Mouse (Mus musculus): Measurements from ENCODE around the gene Cyp4a31. TPM values are rescaled to one million over a fixed set of nuclear protein-coding genes. Genes with fewer than 3 reads are reported as not detected.
"Not testable (repeated sequence)": the region's sequence is repeated elsewhere in the genome, so short reads cannot be mapped to it uniquely, and the experiment has no call there.

Cyp4a31 gene
- polyA plus RNA-seq, 1 experiment, result not detected

GRCm38 (mm10) chr4:115575255-115575654 lies 11.8 kb downstream of the Cyp4a31 start:
- Histone ChIP-seq H3K79me3 (ENCODE audit: low read depth) (no peaks in the 10 kb centered on the region), H3K79me2 (ENCODE audit: control insufficient read depth, insufficient read depth) (no peaks in the 10 kb centered on the region), H3K4me3 (ENCODE audit: insufficient read depth, poor library complexity, severe bottlenecking) (no peak overlapping the region), H3K27me3 (ENCODE audit: control insufficient read depth, insufficient read depth, insufficient read length) (no peaks in the 10 kb centered on the region), H3ac (ENCODE audit: control insufficient read depth, insufficient read length, low read depth) (no peak overlapping the region), H3K36me3 (ENCODE audit: control insufficient read depth, insufficient read depth) (no peaks in the 10 kb centered on the region)
- no peak for TF ChIP-seq MAX (IDR thresholded peaks at IDR 0.05)
- no peak for TF ChIP-seq MYOG (IDR thresholded peaks at IDR 0.05; ENCODE audit: control insufficient read depth, extremely low read depth, insufficient read length)
- TF ChIP-seq FOSL1 (IDR thresholded peaks at IDR 0.05; ENCODE audit: insufficient read depth, low read length, poor library complexity, severe bottlenecking), result no peak
- no peak for TF ChIP-seq MYOD1 (IDR thresholded peaks at IDR 0.05; ENCODE audit: control insufficient read depth, insufficient read length, low read depth)
- no peak for TF ChIP-seq CEBPB (IDR thresholded peaks at IDR 0.05; ENCODE audit: low read depth)
- TF ChIP-seq USF1 (IDR thresholded peaks at IDR 0.05; ENCODE audit: low read depth), result no peak
- no peak for TF ChIP-seq CTCF (IDR thresholded peaks at IDR 0.05; ENCODE audit: control insufficient read depth, insufficient read depth, insufficient read length)

GRCm38 (mm10) chr4:115575776-115576175 lies 12.3 kb downstream of the Cyp4a31 start:
- no peaks in the 10 kb centered on the region for H3K36me3 ChIP-seq (ENCODE audit: control insufficient read depth, insufficient read depth)
- H3K79me2 ChIP-seq (ENCODE audit: control insufficient read depth, insufficient read depth), result no peaks in the 10 kb centered on the region
- no peaks in the 10 kb centered on the region for H3K27me3 ChIP-seq (ENCODE audit: control insufficient read depth, insufficient read depth, insufficient read length)
- H3K4me3 ChIP-seq (ENCODE audit: insufficient read depth, poor library complexity, severe bottlenecking), result no peak overlapping the region
- TF ChIP-seq USF1 (IDR thresholded peaks at IDR 0.05; ENCODE audit: low read depth) (no peak), CEBPB (IDR thresholded peaks at IDR 0.05; ENCODE audit: low read depth) (no peak), CTCF (IDR thresholded peaks at IDR 0.05; ENCODE audit: control insufficient read depth, insufficient read depth, insufficient read length) (no peak), MYOD1 (IDR thresholded peaks at IDR 0.05; ENCODE audit: control insufficient read depth, insufficient read length, low read depth) (no peak), MYOG (IDR thresholded peaks at IDR 0.05; ENCODE audit: control insufficient read depth, extremely low read depth, insufficient read length) (no peak), FOSL1 (IDR thresholded peaks at IDR 0.05; ENCODE audit: insufficient read depth, low read length, poor library complexity, severe bottlenecking) (no peak), MAX (IDR thresholded peaks at IDR 0.05) (no peak)
- no peak overlapping the region for H3ac ChIP-seq (ENCODE audit: control insufficient read depth, insufficient read length, low read depth)
- H3K79me3 ChIP-seq (ENCODE audit: low read depth), result no peaks in the 10 kb centered on the region

DNA sequence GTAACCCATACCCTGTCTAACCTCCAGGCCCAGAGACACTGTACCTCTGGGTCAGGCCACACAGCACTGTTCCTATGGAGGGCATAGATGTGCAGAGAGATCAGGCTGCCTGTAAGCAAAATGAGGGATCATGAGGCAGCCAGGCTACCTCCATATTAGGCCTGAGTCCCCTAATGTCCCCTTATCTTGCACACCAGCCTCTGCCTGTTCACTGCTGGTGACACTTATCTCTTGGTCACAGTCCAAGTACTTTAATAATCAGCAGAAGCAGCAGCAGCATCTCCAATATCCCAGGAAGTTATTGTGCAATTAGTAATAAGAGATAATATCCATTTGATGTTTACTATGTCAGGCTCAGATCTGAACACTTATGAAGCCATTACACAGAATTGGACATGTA lies 19.6 kb downstream of the Cyp4a31 start:
- TF ChIP-seq MYOG (IDR thresholded peaks at IDR 0.05; ENCODE audit: control insufficient read depth, extremely low read depth, insufficient read length) (no peak), CTCF (IDR thresholded peaks at IDR 0.05; ENCODE audit: control insufficient read depth, insufficient read depth, insufficient read length) (no peak), USF1 (IDR thresholded peaks at IDR 0.05; ENCODE audit: low read depth) (no peak), MAX (IDR thresholded peaks at IDR 0.05) (no peak)
- Histone ChIP-seq H3K27me3 (ENCODE audit: control insufficient read depth, insufficient read depth, insufficient read length) (no peaks in the 10 kb centered on the region), H3K79me2 (ENCODE audit: control insufficient read depth, insufficient read depth) (no peaks in the 10 kb centered on the region), H3ac (ENCODE audit: control insufficient read depth, insufficient read length, low read depth) (no peak overlapping the region), H3K36me3 (ENCODE audit: control insufficient read depth, insufficient read depth) (no peaks in the 10 kb centered on the region), H3K79me3 (ENCODE audit: low read depth) (no peaks in the 10 kb centered on the region), H3K4me3 (ENCODE audit: insufficient read depth, poor library complexity, severe bottlenecking) (no peak overlapping the region)

DNA sequence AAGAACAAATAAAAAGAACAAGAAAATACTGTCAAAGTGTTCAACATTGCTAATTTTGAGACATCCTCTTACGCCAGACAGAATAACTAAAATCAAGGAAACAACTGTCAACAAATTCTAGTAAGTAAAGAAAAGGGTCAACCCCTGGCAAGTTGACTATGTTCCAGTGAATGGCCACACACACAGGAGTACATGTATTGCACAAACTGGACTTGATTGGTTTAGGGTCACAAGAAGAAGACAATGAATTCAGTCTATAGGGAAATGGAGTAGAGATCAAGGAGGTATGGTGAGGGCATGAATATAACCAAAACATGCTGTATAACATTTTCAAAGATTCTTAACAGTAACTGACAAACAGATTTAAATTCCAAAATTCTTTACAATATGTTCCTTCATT lies 32.9 kb downstream of the Cyp4a31 start:
- no peaks in the 10 kb centered on the region for H3K79me2 ChIP-seq (ENCODE audit: control insufficient read depth, insufficient read depth)
- no peaks in the 10 kb centered on the region for H3K79me3 ChIP-seq (ENCODE audit: low read depth)
- H3ac ChIP-seq (ENCODE audit: control insufficient read depth, insufficient read length, low read depth), result no peak overlapping the region
- H3K36me3 ChIP-seq (ENCODE audit: control insufficient read depth, insufficient read depth), result no peaks in the 10 kb centered on the region
- no peak for TF ChIP-seq CTCF (IDR thresholded peaks at IDR 0.05; ENCODE audit: control insufficient read depth, insufficient read depth, insufficient read length)
- TF ChIP-seq MYOD1 (IDR thresholded peaks at IDR 0.05; ENCODE audit: control insufficient read depth, insufficient read length, low read depth), result no peak
- no peak for TF ChIP-seq MYOG (IDR thresholded peaks at IDR 0.05; ENCODE audit: control insufficient read depth, extremely low read depth, insufficient read length)
- no peak for TF ChIP-seq MAX (IDR thresholded peaks at IDR 0.05)
- TF ChIP-seq CEBPB (IDR thresholded peaks at IDR 0.05; ENCODE audit: low read depth), result no peak
- no peak for TF ChIP-seq FOSL1 (IDR thresholded peaks at IDR 0.05; ENCODE audit: insufficient read depth, low read length, poor library complexity, severe bottlenecking)
- no peak for TF ChIP-seq USF1 (IDR thresholded peaks at IDR 0.05; ENCODE audit: low read depth)
- no peaks in the 10 kb centered on the region for H3K27me3 ChIP-seq (ENCODE audit: control insufficient read depth, insufficient read depth, insufficient read length)
- no peak overlapping the region for H3K4me3 ChIP-seq (ENCODE audit: insufficient read depth, poor library complexity, severe bottlenecking)

- no peaks in the 10 kb centered on the region for H3K79me3 ChIP-seq (ENCODE audit: low read depth)
- no peaks in the 10 kb centered on the region for H3K27me3 ChIP-seq (ENCODE audit: control insufficient read depth, insufficient read depth, insufficient read length)
- TF ChIP-seq MAX (IDR thresholded peaks at IDR 0.05) (no peak), USF1 (IDR thresholded peaks at IDR 0.05; ENCODE audit: low read depth) (no peak), CEBPB (IDR thresholded peaks at IDR 0.05; ENCODE audit: low read depth) (no peak), FOSL1 (IDR thresholded peaks at IDR 0.05; ENCODE audit: insufficient read depth, low read length, poor library complexity, severe bottlenecking) (no peak), CTCF (IDR thresholded peaks at IDR 0.05; ENCODE audit: control insufficient read depth, insufficient read depth, insufficient read length) (no peak), MYOG (IDR thresholded peaks at IDR 0.05; ENCODE audit: control insufficient read depth, extremely low read depth, insufficient read length) (no peak), MYOD1 (IDR thresholded peaks at IDR 0.05; ENCODE audit: control insufficient read depth, insufficient read length, low read depth) (no peak)
- no peak overlapping the region for H3K4me3 ChIP-seq (ENCODE audit: insufficient read depth, poor library complexity, severe bottlenecking)
- H3K79me2 ChIP-seq (ENCODE audit: control insufficient read depth, insufficient read depth), result no peaks in the 10 kb centered on the region
- H3K36me3 ChIP-seq (ENCODE audit: control insufficient read depth, insufficient read depth), result no peaks in the 10 kb centered on the region
- H3ac ChIP-seq (ENCODE audit: control insufficient read depth, insufficient read length, low read depth), result no peak overlapping the region
Measured at GRCm38 (mm10) chr4:115596824-115597336, 33.4 kb downstream of the Cyp4a31 start.

DNA sequence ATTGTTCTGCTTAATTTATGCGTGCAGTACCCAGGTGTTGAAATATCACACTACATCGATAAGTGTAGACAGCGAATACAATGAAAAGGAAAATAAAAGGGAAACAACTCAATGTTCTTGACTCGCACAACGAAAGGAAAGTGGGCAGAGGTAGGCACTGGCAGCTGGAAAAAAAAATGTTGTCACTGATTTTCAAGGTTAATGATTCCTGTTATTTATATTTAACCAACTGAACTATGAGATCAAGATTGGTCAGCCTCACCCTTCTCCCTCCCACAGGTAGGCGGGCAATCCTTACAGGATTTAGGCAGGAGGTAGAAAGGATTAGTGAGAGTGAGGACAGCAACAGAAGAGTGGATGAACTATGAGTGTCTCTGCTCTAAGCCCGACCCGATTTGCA lies 37.2 kb downstream of the Cyp4a31 start, which contains the start of gene Cyp4a32:
Gene Cyp4a32 (plus strand): TSS at position 359 of the 400 bp plus-strand sequence.
- not testable (repeated sequence) for H3ac ChIP-seq (ENCODE audit: control insufficient read depth, insufficient read length, low read depth); H3K79me2 ChIP-seq (ENCODE audit: control insufficient read depth, insufficient read depth); H3K4me3 ChIP-seq (ENCODE audit: insufficient read depth, poor library complexity, severe bottlenecking); H3K27me3 ChIP-seq (ENCODE audit: control insufficient read depth, insufficient read depth, insufficient read length); H3K79me3 ChIP-seq (ENCODE audit: low read depth); H3K36me3 ChIP-seq (ENCODE audit: control insufficient read depth, insufficient read depth)
